Mouse (Mus musculus) c-Kit-positive CD71-positive TER-119-negative erythroid progenitor cells, embryonic 14.5 days (primary cell): ENCODE measurements around the gene Mapk12.

Experiments used
- DNase-seq: peaks from one replicate; pipeline ENCODE4 v3.0.0-alpha.2; 2013; ENCODE audit warnings: low read depth

The Mapk12 gene

GRCm38 (mm10) chr15:89171526-89172051 lies 31.1 kb upstream of the Mapk12 start:
- DNase-seq: no peak

- DNase-seq: no peak
Observed at GRCm38 (mm10) chr15:89170102-89170501, 29.6 kb upstream of the Mapk12 start.

- DNase-seq: no peak
Observed at GRCm38 (mm10) chr15:89169431-89169830, 28.9 kb upstream of the Mapk12 start.

GRCm38 (mm10) chr15:89168922-89169321 lies 28.4 kb upstream of the Mapk12 start:
- DNase-seq: no peak

GRCm38 (mm10) chr15:89165478-89165877 lies 25.0 kb upstream of the Mapk12 start:
- no peak for DNase-seq

GRCm38 (mm10) chr15:89161397-89161796 lies 20.9 kb upstream of the Mapk12 start:
- DNase-seq: no peak

GRCm38 (mm10) chr15:89158516-89158915 lies 18.0 kb upstream of the Mapk12 start:
- DNase-seq: no peak

GRCm38 (mm10) chr15:89157954-89158353 lies 17.5 kb upstream of the Mapk12 start:
- peak; percentile 62 for DNase-seq

GRCm38 (mm10) chr15:89152312-89152711 lies 11.8 kb upstream of the Mapk12 start:
- DNase-seq: no peak

- DNase-seq: peak; percentile 51
Observed at GRCm38 (mm10) chr15:89150041-89150390, 9.5 kb upstream of the Mapk12 start.

GRCm38 (mm10) chr15:89149271-89150040 lies 9.0 kb upstream of the Mapk12 start, which contains the start of gene Mapk11:
Gene Mapk11 (minus strand): TSS chr15:89149628.
- DNase-seq: no peak

GRCm38 (mm10) chr15:89148496-89149270 lies 8.2 kb upstream of the Mapk12 start:
- no peak for DNase-seq

GRCm38 (mm10) chr15:89147895-89148294 lies 7.4 kb upstream of the Mapk12 start:
- DNase-seq: no peak

- no peak for DNase-seq
Observed at GRCm38 (mm10) chr15:89147456-89147855, 7.0 kb upstream of the Mapk12 start.

GRCm38 (mm10) chr15:89147024-89147423 lies 6.5 kb upstream of the Mapk12 start:
- DNase-seq: no peak

- DNase-seq: no peak
Observed at GRCm38 (mm10) chr15:89146537-89146936, 6.0 kb upstream of the Mapk12 start.

- no peak for DNase-seq
Observed at GRCm38 (mm10) chr15:89145813-89146350, 5.4 kb upstream of the Mapk12 start.

GRCm38 (mm10) chr15:89144965-89145364 lies 4.5 kb upstream of the Mapk12 start:
- no peak for DNase-seq

- no peak for DNase-seq
Observed at GRCm38 (mm10) chr15:89143134-89143533, 2.6 kb upstream of the Mapk12 start.

- no peak for DNase-seq
Observed at GRCm38 (mm10) chr15:89141905-89142304, 1.4 kb upstream of the Mapk12 start.

- no peak for DNase-seq
Observed at GRCm38 (mm10) chr15:89141443-89141842, 940 bp upstream of the Mapk12 start.

GRCm38 (mm10) chr15:89140048-89140658 lies 350 bp downstream of the Mapk12 start:
- no peak for DNase-seq
